Mouse (Mus musculus) adrenal gland, adult (tissue): ENCODE data around the gene Mroh2a.

Experiments
- DNase-seq, 2 experiments: peaks; one replicate each; pipeline ENCODE4 v3.0.0; 2022 to 2023; ENCODE audit warnings: low spot score in 1 of 2; ENCODE audit not compliant: inconsistent age in 2 of 2

Gene Mroh2a

DNA sequence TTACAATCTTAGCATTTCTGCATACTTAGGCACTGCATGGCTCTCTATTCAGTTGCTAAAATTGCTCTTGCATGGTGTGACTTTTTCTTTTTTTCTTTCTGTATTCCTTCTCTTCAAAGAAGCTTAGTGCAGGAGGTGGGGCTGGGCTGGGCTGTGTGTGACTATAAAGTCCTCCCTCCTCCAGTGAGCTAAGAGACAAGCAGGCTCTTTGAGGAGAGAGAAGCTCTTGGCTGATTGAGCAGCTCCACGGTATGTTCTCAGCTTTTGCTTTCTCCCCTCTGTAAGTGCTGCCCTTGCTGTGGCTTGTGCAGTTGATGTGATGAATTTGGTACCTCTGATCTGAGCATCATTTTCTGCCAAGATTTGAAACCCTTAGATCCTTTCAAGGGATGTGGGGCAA lies 79.8 kb downstream of the Mroh2a start:
- DNase-seq, result no peak

DNA sequence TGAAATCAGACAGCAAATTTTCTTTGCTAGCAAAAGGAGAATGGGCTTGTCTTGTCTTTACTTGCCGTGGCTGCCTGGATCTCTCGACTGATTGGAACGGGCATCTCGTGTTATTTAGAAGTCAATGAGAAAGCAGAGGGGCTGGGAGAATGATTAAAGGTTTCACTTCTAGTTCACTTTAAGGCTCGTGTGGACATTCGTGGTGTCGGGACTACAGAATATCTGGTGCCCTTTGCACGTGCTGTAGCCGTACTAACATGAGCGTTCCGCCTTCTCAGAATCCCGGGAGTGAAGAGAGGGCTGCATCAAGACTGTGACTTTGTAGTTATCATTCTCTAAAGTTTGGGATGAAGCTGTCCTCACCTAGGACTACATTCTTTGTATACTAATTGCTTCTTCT lies 80.4 kb downstream of the Mroh2a start:
- DNase-seq, result no peak

DNA sequence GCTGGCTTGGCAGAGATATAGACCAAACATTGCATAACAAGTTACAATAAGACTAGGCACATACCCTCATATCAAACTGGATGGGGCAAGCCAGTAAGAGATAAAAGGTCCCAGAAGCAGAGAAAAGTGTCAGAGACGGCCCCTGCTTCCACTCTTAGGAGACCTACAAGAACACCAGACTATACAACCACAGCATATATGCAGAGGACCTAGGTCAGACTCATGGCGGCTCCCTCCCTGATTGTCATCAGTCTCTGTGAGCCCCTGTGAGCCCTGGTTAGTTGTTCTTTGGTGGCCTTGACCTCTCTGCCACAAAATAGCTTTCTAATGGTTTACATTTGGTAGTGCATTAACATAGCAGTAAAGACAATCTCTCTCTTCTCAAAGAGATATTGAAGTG lies 82.2 kb downstream of the Mroh2a start:
- DNase-seq, result peak in 1 of 2 experiments; percentile 21

DNA sequence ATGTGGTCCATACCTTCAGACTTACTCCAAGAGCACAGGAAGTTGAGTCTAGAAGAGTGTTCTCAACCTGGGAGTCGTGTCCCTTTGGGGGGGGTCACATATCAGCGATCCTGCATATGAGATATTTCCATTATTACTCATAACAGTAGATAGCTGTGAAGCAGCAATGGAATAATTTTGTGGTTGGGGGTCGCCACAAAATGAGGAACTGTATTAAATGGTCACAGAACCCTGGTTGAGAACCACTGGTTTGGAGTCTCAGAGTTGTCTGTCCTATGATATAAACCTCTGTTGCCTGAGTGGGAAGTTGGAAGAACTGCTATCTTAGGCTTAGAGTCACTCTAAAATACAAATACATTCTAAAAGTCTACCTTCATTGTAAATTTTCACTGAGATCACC lies 83.1 kb downstream of the Mroh2a start:
- DNase-seq, result no peak

DNA sequence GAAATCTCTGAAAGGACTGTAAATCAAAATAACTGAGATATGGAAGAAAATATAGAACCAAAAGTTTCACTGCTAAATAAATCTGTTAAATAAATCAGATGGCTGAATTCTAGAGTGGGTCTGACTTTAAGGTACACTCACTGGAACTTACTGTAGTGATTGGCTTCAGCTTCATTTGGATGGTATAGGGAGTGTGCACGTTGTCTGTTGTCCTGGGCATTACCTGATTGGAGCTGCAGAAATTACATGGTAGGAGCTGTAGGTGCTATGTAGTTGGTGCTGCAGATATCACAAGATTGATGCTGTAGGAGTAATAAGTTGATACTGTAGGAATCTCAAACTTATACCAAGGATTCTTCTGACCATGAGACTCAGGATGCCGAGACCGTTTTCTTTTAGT lies 83.6 kb downstream of the Mroh2a start:
- DNase-seq, result no peak
